Mouse (Mus musculus) thymus, adult 18-20 months (tissue): ENCODE measurements around the gene Mdn1.

Experiments used
- DNase-seq, 2 experiments: peaks; one replicate each; pipeline ENCODE4 v3.0.0; 2022; ENCODE audit warnings: mixed read lengths in 2 of 2

The Mdn1 gene

GRCm38 (mm10) chr4:32789020-32789419, 132.1 kb downstream of the Mdn1 start:
- no peak for DNase-seq

- no peak for DNase-seq
These were observed 142.1 kb downstream of the Mdn1 start for GRCm38 (mm10) chr4:32798976-32799375.

- peak; percentile 72 to 76 for DNase-seq
These were observed 143.2 kb downstream of the Mdn1 start, which contains the start of gene Lyrm2 for GRCm38 (mm10) chr4:32799966-32800576. Lyrm2 (plus strand) TSS chr4:32800253.

- DNase-seq, result no peak
These were observed 143.8 kb downstream of the Mdn1 start for GRCm38 (mm10) chr4:32800577-32801170.

GRCm38 (mm10) chr4:32817478-32817877, 160.6 kb downstream of the Mdn1 start:
- no peak for DNase-seq

- DNase-seq, result no peak
These were observed 163.8 kb downstream of the Mdn1 start for GRCm38 (mm10) chr4:32820676-32821075.

- DNase-seq, result no peak
These were observed 167.3 kb downstream of the Mdn1 start for GRCm38 (mm10) chr4:32824254-32824653.
